Mouse (Mus musculus) B cell, adult (primary cell): ENCODE measurements around the gene Oma1. TPM values are rescaled to one million over a fixed set of nuclear protein-coding genes. Genes with fewer than 3 reads are reported as not detected.

ENCODE experiments used
- total RNA-seq: library from RNA; stranded (reverse); gene quantifications from 4 replicates; pipeline ENCODE4 v1.2.4, GENCODE M21; 2023; ENCODE audit not compliant: inconsistent age

The Oma1 gene
- 14.9 to 19.6 TPM (median 17.4 TPM) in 4 replicates for total RNA-seq

GRCm38 (mm10) chr4:103313587-103314525 lies at the start of gene Oma1:
Oma1 (plus strand) TSS chr4:103313812.

GRCm38 (mm10) chr4:103290763-103291162 lies 22.8 kb upstream of the Oma1 start, which contains the start of gene 4921539E11Rik:
4921539E11Rik (minus strand) TSS chr4:103290863.

Other genes starting within 250 kb of the Oma1 start
- 83.4 to 99.1 TPM (median 95.3 TPM) in 4 replicates for gene Mier1, start 199.4 kb upstream of the Oma1 start, total RNA-seq
- gene Wdr78, start 199.3 kb upstream of the Oma1 start, total RNA-seq = 5.4 to 11.6 TPM (median 8.4 TPM) in 4 replicates
- gene Slc35d1, start 98.6 kb upstream of the Oma1 start, total RNA-seq = 9.2 to 11.6 TPM (median 10.5 TPM) in 4 replicates
- not detected in 4 replicates for gene 4921539E11Rik, start 22.9 kb upstream of the Oma1 start, total RNA-seq